Mouse (Mus musculus) megakaryocyte, embryonic 14.5 days (primary cell): ENCODE results near the gene Ramp3. TPM values are rescaled to one million over a fixed set of nuclear protein-coding genes. Genes with fewer than 3 reads are reported as not detected.
A peak's percentile ranks its signal among the peaks of the same experiment; 100 is the strongest.

ENCODE experiments used
- H3K27me3 ChIP-seq: replicated peaks from 2 replicates; pipeline ENCODE3; 2012; ENCODE audit warnings: inconsistent platforms
- H3K36me3 ChIP-seq: replicated peaks from 2 replicates; pipeline ENCODE3; 2012; ENCODE audit warnings: low read length, inconsistent platforms, mixed read lengths
- H3K4me1 ChIP-seq: 2 replicates; pipeline ENCODE4 v1.6.1; 2012; ENCODE audit warnings: inconsistent platforms
- H3K4me3 ChIP-seq: replicated peaks from 2 replicates; pipeline ENCODE3; 2012; ENCODE audit warnings: moderate library complexity, mild to moderate bottlenecking, inconsistent platforms
- H3K9me3 ChIP-seq: 2 replicates; pipeline ENCODE4 v1.6.1; 2012; ENCODE audit warnings: inconsistent platforms
- FLI1 ChIP-seq: IDR thresholded peaks from 2 replicates; pipeline ENCODE4 v1.6.1; 2012; ENCODE audit warnings: low read length, inconsistent platforms, mixed read lengths
- GATA1 ChIP-seq: IDR thresholded peaks from 3 replicates; pipeline ENCODE4 v1.6.1; 2012; ENCODE audit warnings: mixed read lengths, low read length, inconsistent platforms, borderline replicate concordance
- polyA plus RNA-seq: library from polyadenylated mRNA; stranded (reverse); fragments of >175 nt; gene quantifications from 2 replicates; pipeline ENCODE4 v1.2.3, GENCODE M21; 2012; ENCODE audit warnings: low replicate concordance; ENCODE audit not compliant: insufficient read depth

Ramp3 gene
- polyA plus RNA-seq, 1 experiment: not detected

GRCm38 (mm10) chr11:6692341-6692740 lies 34.0 kb downstream of the Ramp3 start:
- TF ChIP-seq FLI1: no peak
- TF ChIP-seq GATA1: no peak
- Histone ChIP-seq H3K4me3 (no peak overlapping the region), H3K9me3 (0 out of 2 replicates have a peak, but pooled peaks cover 3% of the 10 kb centered on the region), H3K27me3 (peaks cover 22% of the 10 kb centered on the region), H3K4me1 (peaks cover 18% of the 10 kb centered on the region), H3K36me3 (no peaks in the 10 kb centered on the region)

GRCm38 (mm10) chr11:6694114-6694513 lies 35.8 kb downstream of the Ramp3 start:
- no peak overlapping the region for H3K4me3 ChIP-seq
- H3K36me3 ChIP-seq: no peaks in the 10 kb centered on the region
- no peak for TF ChIP-seq GATA1
- peaks cover 18% of the 10 kb centered on the region for H3K27me3 ChIP-seq
- peaks cover 18% of the 10 kb centered on the region for H3K4me1 ChIP-seq
- no peaks in the 10 kb centered on the region for H3K9me3 ChIP-seq

GRCm38 (mm10) chr11:6695176-6695575 lies 36.9 kb downstream of the Ramp3 start:
- TF ChIP-seq GATA1: no peak
- no peak for TF ChIP-seq FLI1
- Histone ChIP-seq H3K9me3 (no peaks in the 10 kb centered on the region), H3K27me3 (peaks cover 15% of the 10 kb centered on the region), H3K36me3 (no peaks in the 10 kb centered on the region), H3K4me1 (peaks cover 18% of the 10 kb centered on the region), H3K4me3 (peak overlapping the region; percentile 92)

- H3K9me3 ChIP-seq: peaks cover 2% of the 10 kb centered on the region
- peaks cover 12% of the 10 kb centered on the region for H3K27me3 ChIP-seq
- H3K36me3 ChIP-seq: no peaks in the 10 kb centered on the region
- no peak overlapping the region for H3K4me3 ChIP-seq
- TF ChIP-seq FLI1 (no peak), GATA1 (no peak)
- H3K4me1 ChIP-seq: peaks cover 18% of the 10 kb centered on the region
Observed at GRCm38 (mm10) chr11:6696551-6696950, 38.2 kb downstream of the Ramp3 start.

- H3K9me3 ChIP-seq: peaks cover 4% of the 10 kb centered on the region
- H3K36me3 ChIP-seq: no peaks in the 10 kb centered on the region
- no peak for TF ChIP-seq GATA1
- no peak for TF ChIP-seq FLI1
- H3K4me1 ChIP-seq: peaks cover 18% of the 10 kb centered on the region
- H3K4me3 ChIP-seq: no peak overlapping the region
- peaks cover 8% of the 10 kb centered on the region for H3K27me3 ChIP-seq
Observed at GRCm38 (mm10) chr11:6697751-6698150, 39.4 kb downstream of the Ramp3 start.

DNA sequence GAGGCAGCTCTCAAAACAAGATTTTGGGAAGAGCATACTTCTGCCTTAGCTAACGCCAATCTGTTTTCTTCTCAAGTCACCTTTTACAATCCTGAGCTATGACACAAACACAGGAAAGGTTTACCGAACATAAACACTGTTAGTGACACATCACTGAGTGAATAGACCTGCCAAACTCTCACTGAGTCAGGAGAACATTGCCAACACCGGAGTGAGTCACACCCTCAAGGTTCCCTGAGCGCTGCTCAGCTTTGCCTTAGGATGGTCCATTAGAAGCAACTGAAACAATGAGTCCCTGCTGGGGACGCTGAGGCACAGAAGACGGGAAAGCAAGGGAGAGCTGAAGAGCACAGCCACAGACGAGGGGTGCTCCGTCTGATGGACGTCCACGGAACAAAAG lies 40.0 kb downstream of the Ramp3 start:
- H3K4me1 ChIP-seq: peaks cover 18% of the 10 kb centered on the region
- H3K27me3 ChIP-seq: peaks cover 6% of the 10 kb centered on the region
- peaks cover 4% of the 10 kb centered on the region for H3K9me3 ChIP-seq
- no peaks in the 10 kb centered on the region for H3K36me3 ChIP-seq
- no peak overlapping the region for H3K4me3 ChIP-seq
- TF ChIP-seq GATA1 (no peak), FLI1 (no peak)

DNA sequence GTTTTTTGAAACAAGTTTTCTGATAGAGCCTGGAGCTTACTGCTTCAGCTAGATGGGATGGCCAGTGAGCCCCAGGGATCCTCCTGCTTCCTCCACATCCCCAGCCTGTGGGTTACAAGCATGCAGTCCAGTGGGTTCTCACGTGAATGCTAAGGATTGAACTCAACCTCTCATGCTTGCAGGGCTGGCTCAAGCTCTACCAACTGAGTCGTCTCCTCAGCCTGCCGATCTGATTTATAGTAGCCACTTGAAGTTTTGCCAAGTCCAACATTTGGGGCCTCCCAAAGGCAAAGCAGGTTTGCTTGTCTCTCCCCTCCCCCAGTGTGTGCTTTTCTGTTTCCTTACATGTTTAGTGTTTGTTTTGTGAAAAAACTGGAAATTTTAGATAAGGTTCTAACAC lies 43.9 kb downstream of the Ramp3 start:
- TF ChIP-seq FLI1 (no peak), GATA1 (no peak)

DNA sequence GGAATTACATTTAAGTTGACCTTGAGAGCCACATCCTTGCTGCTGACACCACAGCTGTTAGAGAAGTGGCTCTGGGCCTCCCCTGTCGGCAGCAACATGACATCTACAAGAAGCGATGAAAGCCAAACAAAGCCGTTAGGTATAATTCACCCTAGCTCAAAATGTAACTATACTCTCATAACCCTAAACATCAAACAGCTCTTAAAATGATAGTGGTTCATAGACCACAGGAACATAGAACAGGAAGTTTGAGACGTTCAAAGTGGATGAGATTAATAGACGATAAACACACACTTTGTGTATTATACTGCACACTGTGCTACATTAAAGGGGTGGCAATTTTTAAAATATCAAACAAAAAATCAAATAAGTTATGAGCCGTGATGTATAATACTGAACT lies 46.5 kb downstream of the Ramp3 start:
- H3K36me3 ChIP-seq: no peaks in the 10 kb centered on the region
- H3K4me3 ChIP-seq: no peak overlapping the region
- H3K27me3 ChIP-seq: no peaks in the 10 kb centered on the region
- H3K9me3 ChIP-seq: peaks cover 39% of the 10 kb centered on the region
- TF ChIP-seq GATA1 (no peak), FLI1 (no peak)
- H3K4me1 ChIP-seq: no peaks in the 10 kb centered on the region; the same call in 1 of the 2 replicates

More for the DNA sequence above, 43.9 kb downstream of the Ramp3 start:
- Histone ChIP-seq H3K9me3 (peaks cover 17% of the 10 kb centered on the region), H3K4me3 (no peak overlapping the region), H3K4me1 (no peaks in the 10 kb centered on the region; the same call in 1 of the 2 replicates), H3K36me3 (no peaks in the 10 kb centered on the region), H3K27me3 (no peaks in the 10 kb centered on the region)

DNA sequence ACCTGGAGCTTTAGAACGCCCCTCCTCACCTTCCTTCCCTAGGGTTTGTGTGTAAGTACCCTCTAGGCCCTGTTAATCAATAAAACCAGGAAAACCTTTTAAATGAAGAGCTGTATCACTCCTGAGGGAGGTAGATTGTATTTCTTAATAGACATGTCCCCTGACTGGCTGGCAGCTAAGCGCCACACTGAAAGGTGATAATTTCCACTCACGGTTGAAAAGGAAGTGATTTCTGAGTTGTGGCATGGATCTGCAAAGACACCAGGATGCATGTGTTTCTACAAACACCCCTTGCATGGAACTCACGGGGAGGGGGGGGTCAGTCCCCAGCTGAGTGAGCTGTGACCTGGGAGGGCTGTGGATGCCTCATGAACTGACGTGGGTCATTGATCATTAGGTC lies 47.2 kb downstream of the Ramp3 start:
- H3K27me3 ChIP-seq: peaks cover 4% of the 10 kb centered on the region
- TF ChIP-seq FLI1 (no peak), GATA1 (no peak)
- no peaks in the 10 kb centered on the region for H3K36me3 ChIP-seq

GRCm38 (mm10) chr11:6706796-6707195 lies 48.5 kb downstream of the Ramp3 start:
- H3K4me3 ChIP-seq: no peak overlapping the region
- H3K36me3 ChIP-seq: no peaks in the 10 kb centered on the region
- H3K9me3 ChIP-seq: peaks cover 44% of the 10 kb centered on the region
- TF ChIP-seq GATA1: no peak
- no peak for TF ChIP-seq FLI1
- peaks cover 5% of the 10 kb centered on the region; the same call in 1 of the 2 replicates for H3K4me1 ChIP-seq
- peaks cover 6% of the 10 kb centered on the region for H3K27me3 ChIP-seq

More for the DNA sequence above, 47.2 kb downstream of the Ramp3 start:
- H3K4me1 ChIP-seq: peaks cover 4% of the 10 kb centered on the region; the same call in 1 of the 2 replicates
- peaks cover 46% of the 10 kb centered on the region for H3K9me3 ChIP-seq
- H3K4me3 ChIP-seq: no peak overlapping the region

DNA sequence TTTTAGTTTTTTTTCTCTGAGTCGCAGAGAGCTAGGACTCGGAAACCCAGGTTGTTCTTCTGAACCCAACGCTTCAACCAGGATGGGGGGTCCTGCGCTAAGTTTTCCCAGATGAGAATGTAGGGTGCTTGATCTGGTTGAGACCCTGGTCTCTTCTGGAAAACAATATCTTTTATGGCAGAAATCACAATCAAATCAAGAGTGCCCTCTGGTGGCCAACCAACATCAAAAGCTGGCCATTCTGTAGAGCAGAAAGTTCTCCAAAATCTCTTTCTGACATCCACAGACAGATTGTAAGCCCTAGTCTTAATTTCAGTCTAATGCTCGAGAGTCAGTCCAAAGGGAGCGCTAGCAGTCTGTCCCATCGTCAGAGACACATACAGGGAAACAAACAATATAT lies 50.1 kb downstream of the Ramp3 start:
- Histone ChIP-seq H3K27me3 (peaks cover 10% of the 10 kb centered on the region), H3K9me3 (peaks cover 44% of the 10 kb centered on the region)
- TF ChIP-seq FLI1: no peak
- TF ChIP-seq GATA1: no peak

More for the DNA sequence above, 50.1 kb downstream of the Ramp3 start:
- no peaks in the 10 kb centered on the region for H3K36me3 ChIP-seq
- peaks cover 5% of the 10 kb centered on the region; the same call in 1 of the 2 replicates for H3K4me1 ChIP-seq
- H3K4me3 ChIP-seq: no peak overlapping the region
